ENCODE assay signal across 8 mouse cellular contexts in the genomic region with DNA sequence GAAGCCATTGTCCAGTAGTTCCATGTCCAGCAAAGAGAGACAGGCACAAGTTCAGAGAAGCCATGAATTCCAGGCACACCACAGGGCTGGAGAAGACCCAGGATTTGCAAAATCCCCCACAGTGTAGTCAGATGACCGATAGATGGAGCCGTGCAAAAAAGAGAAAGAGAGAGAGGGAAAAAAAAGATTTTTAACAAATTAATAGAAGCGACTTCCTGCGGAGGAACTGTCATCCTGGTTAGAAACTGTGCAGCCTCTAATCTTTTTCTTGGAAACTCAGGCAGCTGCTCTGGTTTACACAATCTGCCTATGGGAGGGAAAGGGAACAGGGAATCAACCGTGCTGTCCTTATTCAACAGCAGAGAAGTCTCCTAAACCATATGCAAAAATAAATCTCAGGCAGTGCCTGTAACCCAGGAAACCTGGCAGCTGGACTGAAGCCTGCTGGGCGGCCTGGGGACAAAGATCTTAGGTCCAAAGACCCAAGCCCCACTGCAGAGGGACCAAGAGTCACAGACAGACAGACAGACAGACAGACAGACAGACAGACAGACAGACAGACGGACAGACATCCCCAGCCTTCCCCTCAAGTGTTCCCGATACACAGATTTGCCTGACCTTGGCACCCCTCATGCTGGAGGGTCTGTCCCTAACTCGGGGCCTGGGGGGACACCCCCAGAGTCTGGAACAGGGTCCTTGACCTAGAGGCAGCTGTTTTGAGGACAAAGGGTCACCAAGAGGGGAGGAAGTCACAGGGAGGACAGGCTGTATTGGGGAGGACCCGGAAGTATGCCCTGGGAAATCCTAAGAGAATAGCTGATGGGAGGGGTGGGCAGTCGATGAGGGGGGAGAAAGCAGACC. TPM values are rescaled to one million over a fixed set of nuclear protein-coding genes. Genes with fewer than 3 reads are reported as not detected.
A peak's percentile ranks its signal among the peaks of the same experiment; 100 is the strongest.
DNase-seq lines count a peak whose midpoint lies in the region; ATAC-seq lines count a peak whose summit lies in the region.

No protein-coding gene starts in this region.

- peak overlapping the region; percentile 64 for H3K27ac ChIP-seq in forebrain, embryonic 15.5 days (replicated peaks)
- H3K27ac ChIP-seq in intestine, embryonic 15.5 days = peak overlapping the region; percentile 96
- H3K27ac ChIP-seq in liver, embryonic 12.5 days = peak overlapping the region; percentile 77

- H3K9me3 ChIP-seq in forebrain, embryonic 15.5 days = no peaks in the 10 kb centered on the region
- H3K9me3 ChIP-seq in intestine, embryonic 15.5 days = no peaks in the 10 kb centered on the region
- H3K9me3 ChIP-seq in liver, embryonic 12.5 days (replicated peaks) = no peaks in the 10 kb centered on the region

- H3K4me2 ChIP-seq in forebrain, embryonic 15.5 days (replicated peaks) = peak overlapping the region; percentile 26
- peak overlapping the region; percentile 63 for H3K4me2 ChIP-seq in intestine, embryonic 15.5 days (replicated peaks)
- H3K4me2 ChIP-seq in liver, embryonic 12.5 days = peak overlapping the region; percentile 39

- 1% methylated on average over 11 of the region's 11 CpGs for WGBS in forebrain, embryonic 15.5 days
- WGBS in intestine, embryonic 15.5 days = 4% methylated on average over 11 of the region's 11 CpGs
- WGBS in liver, embryonic 12.5 days (ENCODE audit: insufficient replicate concordance) = 5% methylated on average over 11 of the region's 11 CpGs

- H3K36me3 ChIP-seq in forebrain, embryonic 15.5 days = no peaks in the 10 kb centered on the region
- H3K36me3 ChIP-seq in intestine, embryonic 15.5 days = no peaks in the 10 kb centered on the region
- no peaks in the 10 kb centered on the region for H3K36me3 ChIP-seq in liver, embryonic 12.5 days

- H3K9ac ChIP-seq in forebrain, embryonic 15.5 days (replicated peaks) = peak overlapping the region; percentile 14; the same call in 1 of the 2 replicates
- H3K9ac ChIP-seq in intestine, embryonic 15.5 days = no peak overlapping the region
- H3K9ac ChIP-seq in liver, embryonic 12.5 days = no peak overlapping the region

- peak; percentile 29 for DNase-seq in adrenal gland, postnatal 14 days
- no peak for DNase-seq in adrenal gland, postnatal 4 days (ENCODE audit: low spot score in 2 of 2)
- DNase-seq in NIH3T3 (ENCODE audit: low read depth) = peak; percentile 48
- peak; percentile 70 for DNase-seq in retina, postnatal 1 day

- ATAC-seq in forebrain, embryonic 15.5 days (replicated peaks) = peak; percentile 36
- ATAC-seq in intestine, embryonic 15.5 days = peak; percentile 26
- ATAC-seq in liver, embryonic 12.5 days = peak; percentile 19
- no peak for ATAC-seq in erythroblast, adult 5-6 weeks (replicated peaks; ENCODE audit: low FRiP score, poor library complexity, severe bottlenecking)

- no peaks in the 10 kb centered on the region; the same call in 1 of the 2 replicates for H3K27me3 ChIP-seq in forebrain, embryonic 15.5 days
- no peaks in the 10 kb centered on the region for H3K27me3 ChIP-seq in intestine, embryonic 15.5 days (replicated peaks)
- H3K27me3 ChIP-seq in liver, embryonic 12.5 days (replicated peaks) = peaks cover 98% of the 10 kb centered on the region

- no peak overlapping the region for H3K4me3 ChIP-seq in forebrain, embryonic 15.5 days
- H3K4me3 ChIP-seq in intestine, embryonic 15.5 days (replicated peaks) = no peak overlapping the region
- 0 out of 2 replicates have a peak overlapping the region, but pooled peaks have one; percentile 1 for H3K4me3 ChIP-seq in liver, embryonic 12.5 days

- peaks cover 37% of the 10 kb centered on the region for H3K4me1 ChIP-seq in forebrain, embryonic 15.5 days
- H3K4me1 ChIP-seq in intestine, embryonic 15.5 days (replicated peaks) = peaks cover 59% of the 10 kb centered on the region
- peaks cover 24% of the 10 kb centered on the region for H3K4me1 ChIP-seq in liver, embryonic 12.5 days

RNA-seq across cellular contexts. Expression of gene Camk2n1, which starts 9.1 kb away (rescaled TPM):
- 18.9 and 22.9 TPM in 2 replicates for total RNA-seq in adrenal gland, postnatal 14 days (2021)
- total RNA-seq in adrenal gland, postnatal 4 days (2021) = 10 to 100 TPM; 32.9 to 36.4 TPM
- 9.7 and 10.7 TPM in 2 replicates for polyA plus RNA-seq in forebrain, embryonic 15.5 days (2015; fragmentation: Nextera tagmentation; extraction: Ambion mirVana)
- polyA plus RNA-seq in intestine, embryonic 15.5 days (2015; fragmentation: Nextera tagmentation; extraction: Ambion mirVana) = 4.8 and 5.5 TPM in 2 replicates
- polyA plus RNA-seq in liver, embryonic 12.5 days (2016; fragmentation: Nextera tagmentation; extraction: Ambion mirVana) = 1.3 and 1.4 TPM in 2 replicates
- not detected in 2 replicates for total RNA-seq in erythroblast, adult 5-6 weeks (2015; ENCODE audit: low replicate concordance)
- total RNA-seq in erythroblast, adult 5-6 weeks (2017; ENCODE audit: low replicate concordance) = not detected in 2 replicates

RNA-seq across cellular contexts. Expression of gene Mul1, which starts 28.7 kb away (rescaled TPM):
- 53.9 and 57.6 TPM in 2 replicates for total RNA-seq in adrenal gland, postnatal 14 days (2021)
- total RNA-seq in adrenal gland, postnatal 4 days (2021) = 10 to 100 TPM; 46.4 to 51.4 TPM
- 18.5 and 19.0 TPM in 2 replicates for polyA plus RNA-seq in forebrain, embryonic 15.5 days (2015; fragmentation: Nextera tagmentation; extraction: Ambion mirVana)
- polyA plus RNA-seq in intestine, embryonic 15.5 days (2015; fragmentation: Nextera tagmentation; extraction: Ambion mirVana) = 24.9 and 25.7 TPM in 2 replicates
- polyA plus RNA-seq in liver, embryonic 12.5 days (2016; fragmentation: Nextera tagmentation; extraction: Ambion mirVana) = 9.4 and 10.2 TPM in 2 replicates
- 3.7 and 4.2 TPM in 2 replicates for total RNA-seq in erythroblast, adult 5-6 weeks (2015; ENCODE audit: low replicate concordance)
- total RNA-seq in erythroblast, adult 5-6 weeks (2017; ENCODE audit: low replicate concordance) = 2.0 and 3.8 TPM in 2 replicates

Comparison
In these comparisons a context has a peak if more than half of its experiments do, and no peak if none do; other contexts are left out.
1. DNase-seq: peak in adrenal gland, postnatal 14 days (single experiment), NIH3T3 (single experiment) and retina, postnatal 1 day (single experiment); none in adrenal gland, postnatal 4 days (0 of 2).
2. RNA of gene Camk2n1, which starts 9.1 kb away (total RNA-seq): 32.9 to 36.4 TPM in adrenal gland, postnatal 4 days and 18.9 to 22.9 TPM in adrenal gland, postnatal 14 days; not detected in erythroblast, adult 5-6 weeks; every median in the first group is over 10 times any median in the second.
3. RNA of gene Mul1, which starts 28.7 kb away (total RNA-seq): 53.9 to 57.6 TPM in adrenal gland, postnatal 14 days and 46.4 to 51.4 TPM in adrenal gland, postnatal 4 days; 2.0 to 4.2 TPM in erythroblast, adult 5-6 weeks; every median in the first group is over 4 times any median in the second.
4. Peak in every context shown above with its lines, with median percentiles within 50 percentile points of each other: H3K27ac ChIP-seq and H3K4me2 ChIP-seq.